Mouse (Mus musculus): ENCODE data around the gene Ttll10.

- no peak for TF ChIP-seq USF2 (IDR thresholded peaks at IDR 0.05; ENCODE audit: borderline replicate concordance in 1 of 2, insufficient read depth in 1 of 2, low read depth in 1 of 2, low read length in 2 of 2)
- no peak for TF ChIP-seq POLR2A (IDR thresholded peaks at IDR 0.05; ENCODE audit: control insufficient read depth in 1 of 2, insufficient read depth in 1 of 2, low read depth in 1 of 2, low read length in 2 of 2, poor library complexity in 1 of 2)
- no peak for TF ChIP-seq CTCF (IDR thresholded peaks at IDR 0.05 in 2 of 3, conservative IDR thresholded peaks at IDR 0.05 in 1 of 3; ENCODE audit: control insufficient read depth in 1 of 3, insufficient read depth in 1 of 3, low read depth in 2 of 3, low read length in 3 of 3, poor library complexity in 1 of 3, severe bottlenecking in 1 of 3)
- TF ChIP-seq NELFE (IDR thresholded peaks at IDR 0.05; ENCODE audit: low read depth, low read length) = no peak
- no peak for TF ChIP-seq USF1 (IDR thresholded peaks at IDR 0.05; ENCODE audit: low read depth, low read length)
- no peak for TF ChIP-seq RAD21 (IDR thresholded peaks at IDR 0.05; ENCODE audit: low read depth, low read length)
- no peak for TF ChIP-seq EP300 (IDR thresholded peaks at IDR 0.05; ENCODE audit: low read depth in 1 of 2, low read length in 2 of 2)
- TF ChIP-seq POLR2AphosphoS2 (IDR thresholded peaks at IDR 0.05; ENCODE audit: low read length) = no peak
- no peak for TF ChIP-seq MYB (IDR thresholded peaks at IDR 0.05; ENCODE audit: low read depth, low read length)
- no peak for TF ChIP-seq SMC3 (IDR thresholded peaks at IDR 0.05; ENCODE audit: low read depth, low read length)
- no peak for TF ChIP-seq GABPA (IDR thresholded peaks at IDR 0.05; ENCODE audit: low read depth, low read length)
- no peak for TF ChIP-seq NRF1 (IDR thresholded peaks at IDR 0.05; ENCODE audit: insufficient read depth, low read depth, low read length, poor library complexity, severe bottlenecking)
Measured at GRCm38 (mm10) chr4:156028580-156028979, 30.6 kb downstream of the Ttll10 start.
